Mouse (Mus musculus) limb, embryonic 14.5 days (tissue): ENCODE measurements around the gene Samd1. TPM values are rescaled to one million over a fixed set of nuclear protein-coding genes. Genes with fewer than 3 reads are reported as not detected.
A peak's percentile ranks its signal among the peaks of the same experiment; 100 is the strongest.

Source experiments
- ATAC-seq: fragments of 200-750 bp; cut with Nextera tagmentation; 2 replicates; pipeline ENCODE4 v1.8.0; 2017; ENCODE audit warnings: low read depth, moderate number of reproducible peaks, moderate TSS enrichment; ENCODE audit not compliant: low FRiP score
- DNase-seq: peaks from one replicate; pipeline ENCODE4 v3.0.0-alpha.2; 2015; ENCODE audit warnings: low spot score
- H3K27ac ChIP-seq: fragments of 300-500 bp; sonication (generic); replicated peaks from 2 replicates; pipeline ENCODE4 v1.5.1; 2014; ENCODE audit warnings: low read depth, mild to moderate bottlenecking, low read length, moderate library complexity, mixed read lengths
- H3K27me3 ChIP-seq: fragments of 300-500 bp; sonication (generic); 2 replicates; pipeline ENCODE4 v1.6.1; 2014; ENCODE audit warnings: low read length, mixed read lengths; ENCODE audit not compliant: control insufficient read depth, insufficient read depth
- H3K36me3 ChIP-seq: fragments of 300-500 bp; sonication (generic); 2 replicates; pipeline ENCODE4 v1.6.1; 2014; ENCODE audit warnings: mild to moderate bottlenecking, low read length, moderate library complexity, mixed read lengths; ENCODE audit not compliant: control insufficient read depth, insufficient read depth
- H3K4me1 ChIP-seq: fragments of 300-500 bp; sonication (generic); 2 replicates; pipeline ENCODE4 v1.6.1; 2014; ENCODE audit warnings: antibody characterized with exemption, low read length, mixed read lengths; ENCODE audit not compliant: control insufficient read depth, insufficient read depth
- H3K4me2 ChIP-seq: fragments of 300-500 bp; sonication (generic); replicated peaks from 2 replicates; pipeline ENCODE4 v1.6.1; 2014; ENCODE audit warnings: low read depth, mild to moderate bottlenecking, low read length, moderate library complexity; ENCODE audit not compliant: severe bottlenecking
- H3K4me3 ChIP-seq: fragments of 300-500 bp; sonication (generic); replicated peaks from 2 replicates; pipeline ENCODE4 v1.5.1; 2014; ENCODE audit warnings: low read length
- H3K9ac ChIP-seq: fragments of 300-500 bp; sonication (generic); 2 replicates; pipeline ENCODE4 v1.6.1; 2014; ENCODE audit warnings: mild to moderate bottlenecking, low read depth, low read length, moderate library complexity; ENCODE audit not compliant: severe bottlenecking
- H3K9me3 ChIP-seq: fragments of 300-500 bp; sonication (generic); 2 replicates; pipeline ENCODE4 v1.6.1; 2016; ENCODE audit warnings: low read length; ENCODE audit not compliant: control insufficient read depth
- POLR2A ChIP-seq: fragments of 200-500 bp; IDR thresholded peaks from 2 replicates; pipeline ENCODE4 v1.8.0; 2012; ENCODE audit warnings: inconsistent platforms, mild to moderate bottlenecking, moderate library complexity, borderline replicate concordance; ENCODE audit not compliant: insufficient read depth, insufficient read length; ENCODE audit errors: extremely low read depth
- WGBS: fragments of 180-500 bp; shearing (Covaris S2); extraction: QIAGEN DNeasy Blood & Tissue Kit; methylation state at CpG from one replicate; pipeline ENCODE4 v1.1.7; 2014; 5-methylcytosine and 5-hydroxymethylcytosine counted together
- polyA plus RNA-seq, 2 experiments: library from polyadenylated mRNA; depleted of rRNA in 1 of 2; stranded (reverse) in 1 of 2; unstranded in 1 of 2; fragments of >200 nt; fragmentation: Nextera tagmentation in 1 of 2; extraction: Ambion mirVana in 1 of 2; gene quantifications; 2 replicates each; pipeline versions ENCODE4 v1.2.1 to v1.2.3; 2012 to 2014

The Samd1 gene
- polyA plus RNA-seq, 2 experiments, result 17.4 to 99.8 TPM

- no peak overlapping the region for H3K9ac ChIP-seq
- no peak for DNase-seq
- H3K27ac ChIP-seq, result no peak overlapping the region
- 82% methylated on average over 5 of the region's 5 CpGs for WGBS
- no peaks in the 10 kb centered on the region for H3K4me1 ChIP-seq
- H3K9me3 ChIP-seq, result no peaks in the 10 kb centered on the region
- no peak overlapping the region for H3K4me2 ChIP-seq
- no peak for TF ChIP-seq POLR2A
- peaks cover 18% of the 10 kb centered on the region; the same call in 1 of the 2 replicates for H3K36me3 ChIP-seq
- H3K27me3 ChIP-seq, result no peaks in the 10 kb centered on the region
- ATAC-seq, result no peak; the same call in 1 of the 2 replicates
- no peak overlapping the region for H3K4me3 ChIP-seq
Measured at GRCm38 (mm10) chr8:83964015-83964765, 33.3 kb upstream of the Samd1 start.

DNA sequence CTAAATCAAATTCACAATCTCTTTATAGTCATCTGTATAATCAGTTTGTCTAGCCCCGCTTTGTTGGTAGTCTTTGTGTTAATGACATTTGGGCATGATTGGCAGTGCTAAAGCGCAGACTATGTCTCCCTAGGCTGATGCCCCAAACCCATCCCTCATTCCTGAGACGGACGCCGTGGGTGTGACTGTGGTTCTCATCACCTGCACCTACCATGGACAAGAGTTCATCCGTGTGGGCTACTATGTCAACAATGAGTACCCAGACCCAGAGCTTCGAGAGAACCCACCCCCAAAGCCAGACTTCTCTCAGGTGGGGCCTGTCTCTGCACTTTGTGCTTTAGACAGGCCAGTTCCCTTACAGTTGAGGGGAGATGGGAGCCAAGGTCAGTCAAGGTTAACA, 29.8 kb upstream of the Samd1 start:
- Histone ChIP-seq H3K4me2 (no peak overlapping the region), H3K9me3 (no peaks in the 10 kb centered on the region), H3K4me3 (no peak overlapping the region), H3K27me3 (no peaks in the 10 kb centered on the region), H3K36me3 (peaks cover 27% of the 10 kb centered on the region; the same call in 1 of the 2 replicates), H3K9ac (no peak overlapping the region), H3K27ac (no peak overlapping the region), H3K4me1 (no peaks in the 10 kb centered on the region)
- 93% methylated on average over 7 of the region's 7 CpGs for WGBS
- TF ChIP-seq POLR2A, result no peak
- no peak for DNase-seq
- no peak for ATAC-seq

DNA sequence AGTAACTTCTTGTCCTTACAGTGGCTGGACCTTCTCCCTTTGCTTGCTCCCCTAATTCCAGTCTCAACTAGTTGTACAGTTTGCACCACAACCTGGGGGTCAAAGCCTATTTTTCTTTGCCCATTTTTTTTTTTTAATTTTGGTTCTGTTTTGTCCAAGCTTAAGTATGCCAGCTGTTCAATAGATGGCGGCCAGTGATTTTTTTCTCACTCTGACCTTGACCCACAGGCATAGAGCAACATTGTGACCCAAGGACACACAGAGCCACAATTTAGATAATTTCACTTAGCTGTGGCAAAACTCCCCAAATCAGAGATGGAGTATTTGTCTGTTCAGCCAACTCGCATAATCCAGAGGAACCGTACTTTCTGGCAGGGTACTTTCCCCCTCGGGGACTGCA, 26.4 kb upstream of the Samd1 start:
- no peak overlapping the region for H3K4me2 ChIP-seq
- 89% methylated on average over 4 of the region's 4 CpGs for WGBS
- H3K9ac ChIP-seq, result no peak overlapping the region
- peaks cover 30% of the 10 kb centered on the region; the same call in 1 of the 2 replicates for H3K36me3 ChIP-seq
- no peak for ATAC-seq
- H3K27ac ChIP-seq, result no peak overlapping the region
- H3K4me1 ChIP-seq, result peaks cover 9% of the 10 kb centered on the region
- no peaks in the 10 kb centered on the region for H3K27me3 ChIP-seq
- no peak for DNase-seq
- H3K4me3 ChIP-seq, result no peak overlapping the region
- no peaks in the 10 kb centered on the region for H3K9me3 ChIP-seq
- TF ChIP-seq POLR2A, result no peak

DNA sequence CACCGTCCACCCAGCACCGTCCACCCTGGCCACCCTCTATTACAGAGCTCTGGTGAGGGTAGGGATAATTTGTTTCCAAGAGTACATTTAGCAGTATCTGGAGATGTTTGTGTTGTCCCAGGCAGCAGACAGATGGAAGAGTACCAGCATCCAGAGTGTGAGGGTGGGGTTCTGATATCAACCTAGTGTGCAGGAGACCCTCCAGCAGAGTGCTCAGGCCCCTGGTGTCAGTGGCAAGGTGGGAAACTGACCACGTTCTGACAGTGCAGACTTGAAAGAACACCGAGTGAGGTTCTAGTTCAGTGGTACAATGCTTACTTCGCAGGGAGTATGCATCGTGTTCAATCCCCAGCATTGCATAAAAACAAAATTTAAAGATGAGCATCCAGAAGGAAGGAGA, 25.8 kb upstream of the Samd1 start:
- 79% methylated on average over 6 of the region's 6 CpGs for WGBS
- TF ChIP-seq POLR2A, result no peak
- H3K9me3 ChIP-seq, result no peaks in the 10 kb centered on the region
- peaks cover 9% of the 10 kb centered on the region for H3K4me1 ChIP-seq
- DNase-seq (no peak), ATAC-seq (no peak)
- H3K36me3 ChIP-seq, result peaks cover 31% of the 10 kb centered on the region; the same call in 1 of the 2 replicates
- peak overlapping the region; percentile 74; the same call in 1 of the 2 replicates for H3K4me2 ChIP-seq
- peak overlapping the region; percentile 75; the same call in 1 of the 2 replicates for H3K9ac ChIP-seq
- no peaks in the 10 kb centered on the region for H3K27me3 ChIP-seq
- H3K27ac ChIP-seq, result no peak overlapping the region
- H3K4me3 ChIP-seq, result peak overlapping the region; percentile 84

DNA sequence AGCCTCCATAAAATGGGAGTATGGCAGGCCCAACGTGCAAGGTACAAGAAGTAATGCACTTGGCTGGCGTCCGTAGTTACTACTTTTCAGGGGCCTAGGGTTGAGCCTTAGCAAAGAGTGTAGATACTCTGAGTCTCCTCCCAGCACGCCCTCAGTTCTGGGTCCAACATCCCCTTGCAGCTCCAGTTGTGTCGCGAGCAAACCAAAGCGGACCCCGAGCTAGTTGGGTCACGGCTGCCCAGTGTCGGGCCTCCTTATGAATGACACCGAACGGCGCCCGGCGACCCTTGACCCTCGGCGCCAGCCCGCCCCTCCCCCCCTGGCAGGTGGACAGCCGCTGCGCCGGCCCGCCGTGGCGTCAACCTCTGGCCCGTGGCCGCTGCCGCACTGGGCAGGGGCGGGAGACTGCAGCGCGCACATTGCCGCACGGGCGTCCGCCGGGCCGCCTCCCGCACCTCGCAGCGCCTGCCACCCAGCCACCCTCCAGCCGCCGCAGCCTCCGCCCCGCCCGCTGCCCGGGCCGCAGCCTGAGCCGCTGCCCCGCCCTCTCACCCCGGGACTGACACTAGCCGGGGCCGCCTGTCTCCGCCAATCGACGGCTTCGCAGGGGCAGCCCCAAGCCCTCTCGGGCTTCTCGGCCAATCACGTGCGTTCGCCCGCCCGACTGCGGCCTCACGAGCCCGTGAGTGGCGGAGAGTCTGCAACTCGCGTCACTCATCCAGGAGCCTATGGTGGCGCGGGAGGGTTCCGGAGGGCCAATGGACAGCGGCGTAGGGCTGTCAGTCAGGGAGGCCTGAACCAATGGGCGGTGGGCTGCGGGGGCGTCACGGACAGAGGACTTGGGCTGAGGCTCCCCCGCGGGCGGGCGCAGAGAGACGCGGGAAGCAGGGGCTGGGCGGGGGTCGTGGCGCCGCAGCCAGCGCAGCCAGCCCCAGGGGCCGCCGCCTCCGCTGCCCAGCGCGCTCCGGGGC, 25.0 kb upstream of the Samd1 start, which contains the start of gene Prkaca:
TSS of gene Prkaca (plus strand) at position 844 of the 971 bp plus-strand sequence.
- peaks cover 15% of the 10 kb centered on the region for H3K4me1 ChIP-seq
- ATAC-seq (peak; percentile 100), DNase-seq (peak; percentile 98)
- H3K4me3 ChIP-seq, result peak within 1 kb of the TSS; percentile 84
- H3K27ac ChIP-seq, result peak within 1 kb of the TSS; percentile 38; the same call in 1 of the 2 replicates
- H3K27me3 ChIP-seq, result no peaks in the 10 kb centered on the region
- WGBS, result under 1% methylated on average over 42 of the region's 94 CpGs
- H3K4me2 ChIP-seq, result peak within 1 kb of the TSS; percentile 87
- H3K36me3 ChIP-seq, result peaks cover 27% of the 10 kb centered on the region; the same call in 1 of the 2 replicates
- H3K9ac ChIP-seq, result peak within 1 kb of the TSS; percentile 77
- TF ChIP-seq POLR2A, result no peak
- no peaks in the 10 kb centered on the region for H3K9me3 ChIP-seq
